Mouse (Mus musculus) olfactory bulb, adult 2 months (tissue): ENCODE data around the gene Rcor2. TPM values are rescaled to one million over a fixed set of nuclear protein-coding genes. Genes with fewer than 3 reads are reported as not detected.

Experiments used
- H3K27ac ChIP-seq: fragments of 200-500 bp; 2 replicates; pipeline ENCODE4 v1.5.1; 2012; ENCODE audit warnings: low read depth, low read length; ENCODE audit not compliant: insufficient read depth
- H3K4me1 ChIP-seq: fragments of 200-500 bp; 2 replicates; pipeline ENCODE4 v1.6.1; 2012; ENCODE audit warnings: low read length; ENCODE audit not compliant: control insufficient read depth, insufficient read depth
- H3K4me3 ChIP-seq: fragments of 200-500 bp; 2 replicates; pipeline ENCODE4 v1.5.1; 2012; ENCODE audit warnings: mild to moderate bottlenecking, low read depth, low read length, moderate library complexity; ENCODE audit not compliant: insufficient read depth
- CTCF ChIP-seq: fragments of 200-500 bp; IDR thresholded peaks from 2 replicates; pipeline ENCODE4 v1.5.1; 2012; ENCODE audit warnings: low read depth, mild to moderate bottlenecking, low read length, moderate library complexity; ENCODE audit not compliant: insufficient read depth
- POLR2A ChIP-seq: fragments of 200-500 bp; IDR thresholded peaks from 2 replicates; pipeline ENCODE4 v1.6.1; 2012; ENCODE audit warnings: mild to moderate bottlenecking, low read depth, low read length, moderate library complexity; ENCODE audit not compliant: insufficient read depth
- WGBS: fragments of 180-500 bp; shearing (Covaris S2); methylation state at CpG from one replicate; pipeline ENCODE4 v1.1.7; 2018; 5-methylcytosine and 5-hydroxymethylcytosine counted together
- polyA plus RNA-seq: library from polyadenylated mRNA; stranded (reverse); fragments of >200 nt; gene quantifications from 2 replicates; pipeline ENCODE4 v1.2.4, GENCODE M21; 2012; ENCODE audit warnings: low replicate concordance; ENCODE audit not compliant: missing spikeins, insufficient read depth, insufficient read length

Gene Rcor2
- polyA plus RNA-seq, 1 experiment, result not detected

DNA sequence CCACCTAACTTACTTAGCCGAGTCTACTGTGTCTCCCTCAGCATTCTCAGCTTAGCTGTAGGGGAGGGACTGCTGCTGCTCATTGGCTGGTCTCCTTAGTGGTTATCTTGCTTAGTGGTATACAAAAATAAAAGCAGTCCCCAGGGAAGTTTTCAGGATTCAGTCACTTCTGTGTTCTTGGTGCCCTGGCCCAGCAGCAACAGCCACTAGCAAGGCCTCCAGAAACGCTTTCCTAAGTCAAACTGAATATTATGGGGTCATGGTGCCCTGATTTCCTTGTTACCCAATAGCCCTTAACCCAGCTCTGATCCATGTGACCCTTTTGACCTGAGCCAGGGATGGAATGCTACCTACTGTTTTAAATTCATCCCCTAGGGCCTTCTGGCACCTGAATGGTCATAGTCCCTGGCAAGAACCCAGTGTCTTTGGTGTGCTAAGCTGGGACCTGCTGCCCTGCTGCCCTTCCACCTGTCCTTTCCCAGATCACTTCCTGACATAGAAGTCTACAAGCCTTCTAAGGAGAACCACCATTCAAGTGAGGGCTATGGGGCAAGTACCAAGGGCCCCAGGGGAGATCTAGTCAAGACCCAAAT lies 42.7 kb downstream of the Rcor2 start:
- 69% methylated on average over 2 of the region's 2 CpGs for WGBS
- TF ChIP-seq CTCF, result no peak
- no peak for TF ChIP-seq POLR2A
- no peak overlapping the region for H3K27ac ChIP-seq
- no peak overlapping the region for H3K4me3 ChIP-seq
- H3K4me1 ChIP-seq, result peaks cover 34% of the 10 kb centered on the region

DNA sequence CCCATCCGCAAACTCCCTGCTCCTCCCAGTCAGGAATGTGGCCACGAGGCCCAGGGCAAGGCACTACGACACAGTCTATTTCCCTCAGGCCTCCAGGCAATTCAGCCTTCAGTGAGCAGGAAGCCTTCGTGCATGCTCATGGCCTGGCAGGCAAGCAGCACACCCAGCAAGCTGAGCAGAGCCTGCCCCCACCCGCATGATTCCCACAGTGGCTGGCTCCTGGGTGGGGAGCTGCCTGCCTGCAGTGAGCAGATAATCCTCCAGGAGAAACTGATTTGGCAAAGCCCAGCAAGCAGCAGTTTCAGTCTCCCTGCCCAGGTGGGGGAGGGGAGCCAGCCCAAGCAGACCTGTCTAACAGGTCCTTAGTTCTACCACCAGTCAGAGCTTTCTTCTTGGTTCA lies 43.6 kb downstream of the Rcor2 start:
- Histone ChIP-seq H3K27ac (no peak overlapping the region), H3K4me3 (no peak overlapping the region), H3K4me1 (peaks cover 34% of the 10 kb centered on the region)
- WGBS, result 30% methylated on average over 5 of the region's 5 CpGs
- TF ChIP-seq CTCF (no peak), POLR2A (no peak)

DNA sequence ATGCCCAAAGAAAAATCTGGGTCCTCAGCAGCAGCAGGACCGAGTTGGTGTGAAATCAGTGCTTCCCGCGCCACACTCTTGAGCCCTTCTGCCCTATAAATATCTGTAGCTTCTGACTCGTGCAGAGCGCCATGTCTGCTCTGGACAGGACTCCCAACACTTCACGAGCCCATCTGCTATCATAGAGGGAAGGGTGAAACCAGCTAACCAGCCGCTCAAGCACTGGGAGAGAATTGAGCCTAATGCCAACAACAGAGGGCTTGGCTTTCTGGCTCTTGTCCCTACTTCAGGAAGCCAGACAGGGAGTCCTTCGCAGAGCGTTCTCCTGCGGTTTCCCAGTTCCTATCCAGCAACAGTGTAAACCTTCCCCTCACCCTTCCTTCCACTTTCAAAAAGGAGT lies 44.2 kb downstream of the Rcor2 start:
- TF ChIP-seq CTCF, result no peak
- no peak for TF ChIP-seq POLR2A
- Histone ChIP-seq H3K4me3 (no peak overlapping the region), H3K4me1 (peaks cover 30% of the 10 kb centered on the region), H3K27ac (no peak overlapping the region)
- WGBS, result 34% methylated on average over 10 of the region's 10 CpGs

DNA sequence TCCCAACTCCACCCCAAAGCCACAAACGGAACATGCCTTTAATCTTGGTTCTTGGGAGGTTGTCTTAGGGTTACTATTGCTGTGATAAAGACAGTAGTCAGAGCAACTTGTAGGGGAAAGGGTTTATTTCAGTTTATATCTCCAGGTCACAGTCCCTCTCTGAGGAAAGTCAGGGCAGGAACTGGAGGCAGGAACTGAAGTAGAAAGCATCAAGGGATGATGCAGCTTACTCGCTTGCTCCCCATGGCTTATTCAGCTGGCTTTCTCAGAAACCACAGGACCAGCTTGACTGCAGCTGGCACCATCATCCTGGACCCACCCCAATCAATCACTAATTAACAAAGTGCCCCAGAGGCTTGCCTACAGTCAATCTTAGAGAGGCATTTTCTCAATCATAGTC lies 46.5 kb downstream of the Rcor2 start:
- Histone ChIP-seq H3K27ac (no peak overlapping the region), H3K4me3 (no peak overlapping the region), H3K4me1 (peaks cover 19% of the 10 kb centered on the region)
- WGBS, result 87% methylated on average over 2 of the region's 2 CpGs
- TF ChIP-seq POLR2A (no peak), CTCF (no peak)

DNA sequence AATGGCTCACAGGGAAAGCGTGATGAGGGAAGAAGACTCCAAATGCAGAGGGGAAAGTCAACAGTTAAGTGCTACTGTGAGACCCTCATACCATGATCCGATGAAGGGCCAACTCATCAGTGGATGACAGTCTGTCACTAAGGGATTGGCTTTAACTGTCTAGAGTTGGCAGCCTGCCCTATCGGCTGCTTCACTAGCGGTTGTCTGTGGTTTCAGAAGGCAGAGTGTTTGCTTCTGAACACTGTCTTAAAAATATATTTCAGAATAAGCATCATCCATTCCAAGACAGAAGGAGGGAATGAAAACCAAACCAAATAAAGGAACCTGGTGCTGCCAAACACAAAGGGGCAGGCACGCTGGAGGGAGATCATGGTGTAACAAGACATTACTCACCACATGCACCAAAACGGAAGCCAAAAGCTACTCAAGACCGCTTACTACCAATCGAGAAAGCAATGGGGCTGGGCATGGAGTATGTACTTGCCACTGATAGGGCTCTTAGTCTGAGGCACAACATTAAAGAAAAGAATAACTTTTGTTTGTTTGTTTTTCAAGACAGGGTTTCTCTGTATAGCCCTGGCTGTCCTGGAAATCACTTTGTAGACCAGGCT lies 48.0 kb downstream of the Rcor2 start:
- no peak overlapping the region for H3K27ac ChIP-seq
- WGBS, result 46% methylated on average over 8 of the region's 8 CpGs
- H3K4me3 ChIP-seq, result no peak overlapping the region
- TF ChIP-seq POLR2A, result no peak
- TF ChIP-seq CTCF, result no peak
- H3K4me1 ChIP-seq, result peaks cover 15% of the 10 kb centered on the region

DNA sequence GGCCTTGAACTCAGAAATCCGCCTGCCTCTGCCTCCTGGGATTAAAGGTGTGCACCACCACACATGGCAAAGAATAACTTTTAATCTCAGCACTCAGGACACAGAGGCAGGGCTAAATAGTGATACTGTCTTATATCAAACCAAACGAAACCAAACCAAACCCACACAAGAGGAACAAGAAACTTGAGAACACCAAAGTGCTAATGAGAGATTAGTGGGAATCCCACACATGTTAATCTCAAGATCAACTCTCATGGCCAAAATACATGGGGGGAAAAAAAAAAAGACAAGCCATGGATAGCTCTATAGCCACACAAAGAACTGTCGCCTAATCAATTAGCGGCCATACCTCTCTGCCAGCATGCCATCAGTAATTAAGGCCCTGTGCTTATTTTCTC lies 48.5 kb downstream of the Rcor2 start:
- Histone ChIP-seq H3K27ac (no peak overlapping the region), H3K4me1 (peaks cover 10% of the 10 kb centered on the region), H3K4me3 (no peak overlapping the region)
- WGBS, result 79% methylated on average over 4 of the region's 4 CpGs
- no peak for TF ChIP-seq POLR2A
- TF ChIP-seq CTCF, result no peak

DNA sequence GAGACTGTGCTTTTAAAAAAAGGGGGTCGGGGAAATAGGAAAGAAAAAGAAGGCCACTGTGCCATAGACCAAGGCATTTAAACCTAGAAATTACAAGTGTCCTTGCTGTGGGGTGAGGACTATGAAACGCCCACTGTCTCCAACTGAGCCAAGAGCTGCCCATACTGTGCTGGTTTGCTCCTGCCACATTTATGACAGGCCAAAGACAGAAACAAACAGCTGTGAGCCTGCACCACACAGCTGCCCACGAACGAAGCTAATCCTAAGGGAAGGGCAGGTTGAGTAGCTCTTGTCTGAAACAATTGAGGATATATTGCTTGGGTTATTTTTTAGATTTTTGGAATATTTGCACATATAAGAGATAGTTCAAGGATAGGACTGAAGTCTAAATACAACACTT lies 49.7 kb downstream of the Rcor2 start:
- H3K4me1 ChIP-seq, result peaks cover 2% of the 10 kb centered on the region
- WGBS, result 48% methylated on average over 4 of the region's 4 CpGs
- no peak overlapping the region for H3K4me3 ChIP-seq
- TF ChIP-seq POLR2A (no peak), CTCF (no peak)
- H3K27ac ChIP-seq, result no peak overlapping the region

DNA sequence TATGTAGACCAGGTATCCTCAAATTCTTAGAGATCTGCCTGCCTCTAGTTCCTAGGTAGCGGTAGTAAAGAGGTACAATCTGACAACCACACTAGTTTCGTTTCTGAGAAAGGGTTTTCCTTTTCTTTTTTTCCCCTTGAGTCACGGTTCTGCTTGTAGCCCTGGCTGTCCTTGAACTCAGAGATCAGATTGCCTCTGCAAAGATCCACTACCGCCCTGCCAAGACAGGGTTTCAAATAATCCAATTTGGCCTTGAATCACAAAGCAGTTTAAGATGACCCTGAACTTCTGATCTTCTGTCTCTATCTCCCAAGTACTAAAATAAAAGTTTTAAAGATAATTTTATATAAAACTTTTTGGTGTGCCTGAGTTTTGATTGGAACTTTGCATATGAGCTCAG lies 50.6 kb downstream of the Rcor2 start:
- TF ChIP-seq CTCF, result no peak
- no peak for TF ChIP-seq POLR2A
- Histone ChIP-seq H3K4me3 (no peak overlapping the region), H3K27ac (no peak overlapping the region), H3K4me1 (peaks cover 5% of the 10 kb centered on the region)
- WGBS, result 87% methylated on average over 4 of the region's 4 CpGs

DNA sequence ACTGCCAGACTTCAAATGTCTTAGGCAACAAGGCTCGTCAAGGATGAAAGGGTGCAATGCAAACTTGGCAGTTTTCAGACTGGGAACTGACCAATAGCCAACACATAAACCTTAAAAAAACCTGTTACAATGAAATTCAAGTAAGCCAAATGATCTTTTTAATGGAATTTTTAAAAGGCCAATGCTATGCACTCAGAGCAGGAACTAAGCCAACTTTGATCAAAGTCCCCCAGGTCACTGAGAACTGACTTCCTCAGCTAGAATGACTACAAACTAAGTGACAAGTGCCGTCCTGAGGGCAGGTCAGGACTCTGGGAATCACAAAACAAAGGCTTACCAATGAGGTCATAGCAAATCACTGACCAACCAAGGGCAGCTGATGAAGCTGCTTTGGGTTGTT lies 53.1 kb downstream of the Rcor2 start:
- 45% methylated on average over 2 of the region's 2 CpGs for WGBS

More for the DNA sequence above, 53.1 kb downstream of the Rcor2 start:
- Histone ChIP-seq H3K27ac (no peak overlapping the region), H3K4me3 (no peak overlapping the region), H3K4me1 (peaks cover 5% of the 10 kb centered on the region)
- TF ChIP-seq POLR2A (no peak), CTCF (no peak)
